Mouse (Mus musculus): ENCODE data around the gene Olfr1154. TPM values are rescaled to one million over a fixed set of nuclear protein-coding genes. Genes with fewer than 3 reads are reported as not detected.

Gene Olfr1154
- not detected for total RNA-seq (2021)
- long read RNA-seq, experiment 1, result 0 reads
- long read RNA-seq, experiment 2, result 0 reads

DNA sequence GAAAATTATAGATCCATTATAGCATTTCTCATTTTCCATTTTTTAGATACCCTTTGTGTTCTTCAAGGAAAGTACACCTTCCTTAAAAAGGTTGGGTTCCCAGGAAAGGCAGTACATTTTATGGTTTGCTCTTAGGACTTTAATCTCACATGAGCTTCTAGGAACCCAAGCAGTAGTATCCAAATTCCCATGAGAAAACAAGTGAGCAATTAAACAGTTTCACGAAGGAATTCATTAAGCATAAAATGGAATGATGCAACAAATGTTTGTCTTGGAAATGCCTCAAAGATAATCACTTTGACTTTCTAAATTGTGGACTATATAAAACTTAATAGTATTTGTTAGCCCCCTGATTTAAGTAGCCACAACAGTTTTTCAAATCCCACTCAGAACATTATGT, at the start of gene Olfr1154:
TSS of gene Olfr1154 (minus strand) at position 101 of the 400 bp plus-strand sequence.
- no peak for DNase-seq

DNA sequence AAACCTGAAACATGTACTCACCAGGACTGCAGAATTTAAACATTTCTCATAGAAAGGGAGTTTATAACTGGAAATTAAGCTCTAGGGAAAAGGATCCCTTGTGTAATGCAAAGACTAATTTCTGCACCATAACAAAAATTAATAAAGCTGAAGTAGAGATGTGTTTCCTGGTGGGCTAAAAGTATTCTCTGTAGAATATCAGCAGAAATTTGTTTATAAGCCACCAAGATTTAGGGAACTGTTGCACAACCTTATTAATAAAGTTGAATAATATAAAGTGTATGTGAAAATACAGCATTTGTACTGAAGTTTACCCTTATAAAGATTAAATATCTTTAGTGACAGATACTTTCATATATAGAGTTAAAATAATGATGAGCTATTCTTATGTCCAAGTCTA, 48.0 kb upstream of the Olfr1154 start, which contains the start of gene Olfr1156:
TSS of gene Olfr1156 (minus strand) at position 101 of the 400 bp plus-strand sequence.
- no peak for DNase-seq

DNA sequence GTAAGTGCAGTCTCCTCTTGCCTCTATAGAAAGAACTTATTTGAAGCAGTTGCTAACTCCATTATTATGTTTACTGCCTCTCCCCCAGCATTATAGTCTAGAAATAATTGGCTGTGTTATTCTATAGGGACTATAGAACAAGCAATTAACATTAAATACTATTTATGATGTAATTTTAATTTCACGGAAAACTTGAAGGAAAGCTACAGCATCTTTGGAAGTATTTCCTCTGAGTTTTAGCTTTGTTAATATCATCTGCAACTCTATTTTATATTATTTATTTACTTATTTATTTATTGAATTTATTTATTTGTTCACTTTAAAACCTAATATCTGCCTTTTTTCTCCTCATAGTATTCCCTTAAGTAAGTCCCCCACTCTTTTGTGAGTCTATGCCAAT, 40.1 kb upstream of the Olfr1154 start, which contains the start of gene Olfr1155:
TSS of gene Olfr1155 (minus strand) at position 101 of the 400 bp plus-strand sequence.
- DNase-seq, result no peak

DNA sequence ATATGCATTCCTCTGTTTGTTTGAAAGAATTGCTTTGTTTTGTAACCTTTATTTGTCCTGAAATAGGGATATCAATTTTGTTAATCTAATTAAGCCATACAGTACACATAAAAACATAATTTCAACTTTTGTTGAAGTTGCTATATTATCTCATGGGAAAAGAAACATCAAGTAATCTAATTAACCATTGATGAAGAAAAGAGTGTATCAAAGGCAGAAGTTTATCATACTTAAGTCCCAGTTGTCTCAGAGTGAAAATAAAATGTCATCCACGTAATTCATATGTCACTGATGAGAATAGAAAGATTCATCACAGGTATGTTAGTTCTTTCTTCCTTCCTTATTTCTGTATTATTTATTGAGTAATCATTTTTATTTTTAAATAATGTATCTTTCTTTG, 10.3 kb downstream of the Olfr1154 start, which contains the start of gene Olfr1153:
TSS of gene Olfr1153 (plus strand) at position 301 of the 400 bp plus-strand sequence.
- DNase-seq, result no peak

DNA sequence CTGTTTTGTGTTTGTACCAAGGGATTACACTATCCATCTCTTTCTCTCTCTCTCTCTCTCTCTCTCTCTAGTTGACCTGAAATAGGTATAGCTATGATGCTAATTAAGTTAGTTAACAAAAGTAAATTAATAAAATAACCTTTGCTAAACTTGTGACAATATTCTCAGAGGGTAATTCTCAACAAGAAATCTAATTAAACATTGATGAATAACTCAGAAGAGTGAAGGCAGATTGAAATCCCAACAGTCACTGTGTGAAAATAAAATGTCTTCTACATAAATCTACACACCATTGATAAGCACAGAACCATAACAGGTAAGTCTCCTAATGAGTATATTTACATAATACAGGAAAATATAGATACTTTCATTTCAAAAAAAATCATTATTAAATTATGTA, 38.8 kb downstream of the Olfr1154 start, which contains the start of gene Olfr1152:
TSS of gene Olfr1152 (plus strand) at position 301 of the 400 bp plus-strand sequence.
- DNase-seq, result no peak

DNA sequence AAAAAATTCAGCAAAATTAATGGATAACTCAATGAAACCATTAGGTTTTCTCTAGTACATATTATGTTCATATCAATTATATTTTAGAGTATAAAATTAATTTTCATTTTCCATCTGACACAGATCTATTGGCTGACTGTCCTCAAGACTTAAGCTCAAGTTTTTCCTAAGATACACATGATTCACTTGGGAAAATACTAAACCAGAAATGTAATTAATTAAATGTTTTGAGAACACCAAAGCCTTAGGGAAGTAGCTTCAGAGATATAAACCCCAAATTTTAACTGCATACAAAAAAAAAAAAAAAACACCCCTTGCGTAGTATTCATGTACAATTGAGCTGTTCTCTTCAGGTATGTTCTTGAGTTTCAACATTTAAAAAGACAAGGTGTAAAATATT, 49.4 kb downstream of the Olfr1154 start, which contains the start of gene Olfr1151:
TSS of gene Olfr1151 (plus strand) at position 301 of the 400 bp plus-strand sequence.
- no peak for DNase-seq

Other genes starting within 250 kb of the Olfr1154 start
- gene Olfr1134, start 246.7 kb downstream of the Olfr1154 start, total RNA-seq (2021), result not detected
- not detected for gene Olfr1135, start 231.5 kb downstream of the Olfr1154 start, total RNA-seq (2021)
- not detected for gene Olfr1136, start 211.2 kb downstream of the Olfr1154 start, total RNA-seq (2021)
- gene Olfr1137, start 192.0 kb downstream of the Olfr1154 start, total RNA-seq (2021), result not detected
- not detected for gene Olfr1138, start 165.2 kb downstream of the Olfr1154 start, total RNA-seq (2021)
- not detected for gene Olfr1140, start 161.4 kb downstream of the Olfr1154 start, total RNA-seq (2021)
- gene Olfr1141, start 151.2 kb downstream of the Olfr1154 start, total RNA-seq (2021), result not detected
- not detected for gene Olfr152, start 125.7 kb downstream of the Olfr1154 start, total RNA-seq (2021)
- not detected for gene Olfr1143, start 104.6 kb downstream of the Olfr1154 start, total RNA-seq (2021)
- not detected for gene Olfr1145, start 95.3 kb downstream of the Olfr1154 start, total RNA-seq (2021)
- gene Olfr1148, start 74.6 kb downstream of the Olfr1154 start, total RNA-seq (2021), result not detected
- not detected for gene Olfr1150-ps1, start 61.2 kb downstream of the Olfr1154 start, total RNA-seq (2021)
- not detected for gene Olfr1151, start 49.3 kb downstream of the Olfr1154 start, total RNA-seq (2021)
- gene Olfr1152, start 38.7 kb downstream of the Olfr1154 start, total RNA-seq (2021), result not detected
- not detected for gene Olfr1153, start 10.2 kb downstream of the Olfr1154 start, total RNA-seq (2021)
- not detected for gene Olfr1155, start 40.0 kb upstream of the Olfr1154 start, total RNA-seq (2021)
- gene Olfr1156, start 47.9 kb upstream of the Olfr1154 start, total RNA-seq (2021), result not detected
- gene Olfr1157, start 63.1 kb upstream of the Olfr1154 start, total RNA-seq (2021), result not detected
- gene Olfr74, start 69.5 kb upstream of the Olfr1154 start, total RNA-seq (2021), result not detected
- not detected for gene Olfr1158, start 84.9 kb upstream of the Olfr1154 start, total RNA-seq (2021)
- gene Olfr1160, start 103.1 kb upstream of the Olfr1154 start, total RNA-seq (2021), result not detected
- not detected for gene Olfr1161, start 117.6 kb upstream of the Olfr1154 start, total RNA-seq (2021)
- gene Olfr73, start 132.5 kb upstream of the Olfr1154 start, total RNA-seq (2021), result not detected
- not detected for gene Olfr1162, start 146.0 kb upstream of the Olfr1154 start, total RNA-seq (2021)
- not detected for gene Olfr1163, start 166.7 kb upstream of the Olfr1154 start, total RNA-seq (2021)
- gene Olfr1164, start 188.8 kb upstream of the Olfr1154 start, total RNA-seq (2021), result not detected
- not detected for gene Olfr1166, start 223.1 kb upstream of the Olfr1154 start, total RNA-seq (2021)

Data from gastrocnemius, postnatal 10 days (tissue).